Mouse (Mus musculus) thymus, postnatal 36 days (tissue): ENCODE measurements around the gene Nfkbib.

Experiments
- DNase-seq, 2 experiments: peaks; one replicate each; pipeline ENCODE4 v3.0.0; 2022; ENCODE audit warnings: mixed read lengths in 2 of 2

Gene Nfkbib

DNA sequence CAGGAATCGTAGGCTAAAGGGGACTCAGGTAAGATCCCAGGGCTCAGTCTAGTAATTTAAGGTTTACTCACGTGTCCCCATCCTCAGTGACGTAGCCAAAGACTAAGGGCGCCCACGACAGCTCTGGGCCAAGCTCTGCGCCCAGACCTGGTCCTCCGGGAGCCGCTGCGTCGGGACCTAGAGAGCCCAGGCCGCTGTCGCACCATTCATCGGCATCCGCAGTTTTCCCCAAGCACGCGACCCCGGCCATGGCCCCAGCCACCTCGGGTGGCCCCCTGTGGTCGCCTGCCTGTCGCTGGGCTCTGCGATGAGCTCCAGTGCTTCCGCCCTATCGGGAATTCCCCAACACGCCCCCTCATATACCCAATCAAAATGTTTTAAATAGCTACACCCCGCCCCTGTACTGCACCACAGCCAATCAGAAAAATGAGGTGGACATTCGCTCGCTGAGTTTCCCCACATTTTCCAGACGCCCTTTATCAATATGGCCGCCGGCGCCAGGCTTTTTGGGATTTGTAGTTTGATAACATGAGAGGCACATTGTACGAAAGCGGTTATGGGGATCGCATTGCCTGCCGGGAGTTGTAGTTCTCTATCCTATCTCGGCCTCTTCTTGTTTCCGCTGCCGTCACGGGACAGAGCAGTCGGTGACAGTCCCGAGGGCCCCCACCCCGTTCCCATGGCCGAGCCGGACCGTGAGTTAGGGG is 986 bp downstream of the Nfkbib start, which contains the start of gene Sirt2:
TSS of gene Sirt2 (plus strand) at position 563 of the 707 bp plus-strand sequence.
- DNase-seq, result peak; percentile 93 to 96

DNA sequence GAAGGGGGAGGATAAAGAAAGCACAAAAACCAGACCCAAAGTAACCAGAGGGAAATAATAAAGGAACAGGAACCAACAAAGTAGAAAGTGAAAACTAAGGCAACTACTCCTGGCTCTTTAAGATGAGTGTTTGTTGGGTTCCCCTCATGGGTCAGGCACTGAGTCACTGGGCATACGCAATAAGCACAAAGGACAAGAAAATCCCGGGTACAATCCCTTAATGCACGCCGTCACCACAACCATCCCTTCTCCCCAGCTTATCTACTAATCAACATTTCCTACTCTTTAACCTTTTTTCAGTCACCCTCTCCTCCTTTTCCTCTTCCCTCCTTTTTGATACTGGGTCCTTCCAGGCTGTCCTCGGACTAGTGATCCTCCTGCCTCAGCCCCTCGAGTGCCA is 2.1 kb downstream of the Nfkbib start:
- no peak for DNase-seq

DNA sequence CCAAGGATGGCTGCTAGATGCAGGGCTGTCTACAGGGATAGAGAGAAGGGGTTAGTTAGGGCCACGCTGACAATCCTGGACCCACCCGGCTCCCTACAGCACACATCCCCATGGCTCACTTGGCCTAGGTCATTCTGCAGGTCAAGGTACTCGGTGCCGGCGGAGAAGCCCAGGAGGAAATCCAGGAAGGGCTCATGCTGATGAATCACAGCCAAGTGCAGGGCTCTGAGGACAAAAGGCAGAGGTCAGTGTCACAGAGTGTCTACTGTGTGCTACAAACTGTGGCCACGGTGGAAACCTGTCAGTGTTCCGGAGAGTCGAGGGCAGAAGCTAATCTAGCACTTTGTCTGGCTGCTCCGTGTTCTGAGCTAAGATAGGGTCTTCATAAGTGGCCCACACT is 5.4 kb downstream of the Nfkbib start:
- DNase-seq, result no peak

DNA sequence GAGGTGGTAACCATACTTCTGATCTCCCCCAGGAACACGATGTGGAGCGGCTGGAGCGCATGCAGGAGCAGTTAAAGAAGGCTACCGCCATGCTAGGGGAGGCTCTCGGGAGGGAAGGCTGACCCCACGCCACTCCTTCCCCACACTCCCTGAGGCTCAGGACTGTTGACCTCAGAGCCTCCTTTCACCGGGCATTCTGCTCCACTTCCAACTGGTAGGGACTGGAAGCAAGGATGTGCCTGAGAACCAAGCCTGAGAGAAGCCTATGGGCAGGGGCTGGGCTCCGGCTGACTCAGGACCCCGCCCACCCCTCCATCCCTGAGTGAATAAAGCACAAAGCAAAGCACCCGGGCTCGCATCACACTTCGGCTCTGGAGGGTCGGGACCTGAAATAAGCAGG is 8.7 kb downstream of the Nfkbib start:
- no peak for DNase-seq

DNA sequence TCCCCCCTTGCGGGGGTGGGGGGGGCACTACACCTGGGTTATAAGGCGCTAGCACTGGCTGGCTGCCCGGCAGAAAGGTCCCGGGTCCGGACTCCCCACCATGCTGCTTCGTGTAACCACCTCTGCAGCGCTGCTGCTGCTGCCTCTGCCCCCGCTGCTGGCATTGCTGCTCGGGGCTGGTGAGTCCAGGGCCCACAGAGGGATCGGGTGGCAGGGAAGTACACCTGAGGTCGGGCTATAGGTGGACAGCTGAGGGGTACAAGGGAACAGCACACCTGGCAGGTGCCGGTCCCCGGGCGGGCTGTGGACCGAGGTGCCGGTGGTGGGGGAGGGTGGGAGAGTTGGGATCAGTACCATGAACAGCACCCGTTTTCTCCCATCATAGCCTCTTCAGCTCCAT is 11.2 kb downstream of the Nfkbib start, which contains the start of gene Ccer2:
TSS of gene Ccer2 (plus strand) at position 96 of the 400 bp plus-strand sequence.
- DNase-seq, result no peak

DNA sequence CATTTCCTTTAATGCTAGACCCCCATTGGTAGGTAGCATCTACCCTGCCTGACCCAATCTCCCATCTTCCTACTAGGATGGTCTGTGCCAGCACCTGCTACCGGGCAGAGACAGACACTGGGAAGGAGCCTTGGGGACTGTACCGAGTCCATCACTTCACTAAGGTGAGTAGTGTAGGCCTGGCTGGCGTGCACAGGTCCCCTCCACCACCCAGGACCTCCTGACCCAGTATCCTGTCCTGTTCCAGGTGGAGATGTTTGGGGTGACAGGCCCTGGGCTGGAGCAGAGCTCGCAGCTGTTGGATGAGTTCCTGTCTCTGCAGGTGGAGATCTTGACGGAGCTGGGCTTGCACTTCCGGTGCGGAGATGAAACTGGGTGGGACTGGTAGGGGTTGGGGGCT is 17.4 kb downstream of the Nfkbib start:
- DNase-seq, result no peak

DNA sequence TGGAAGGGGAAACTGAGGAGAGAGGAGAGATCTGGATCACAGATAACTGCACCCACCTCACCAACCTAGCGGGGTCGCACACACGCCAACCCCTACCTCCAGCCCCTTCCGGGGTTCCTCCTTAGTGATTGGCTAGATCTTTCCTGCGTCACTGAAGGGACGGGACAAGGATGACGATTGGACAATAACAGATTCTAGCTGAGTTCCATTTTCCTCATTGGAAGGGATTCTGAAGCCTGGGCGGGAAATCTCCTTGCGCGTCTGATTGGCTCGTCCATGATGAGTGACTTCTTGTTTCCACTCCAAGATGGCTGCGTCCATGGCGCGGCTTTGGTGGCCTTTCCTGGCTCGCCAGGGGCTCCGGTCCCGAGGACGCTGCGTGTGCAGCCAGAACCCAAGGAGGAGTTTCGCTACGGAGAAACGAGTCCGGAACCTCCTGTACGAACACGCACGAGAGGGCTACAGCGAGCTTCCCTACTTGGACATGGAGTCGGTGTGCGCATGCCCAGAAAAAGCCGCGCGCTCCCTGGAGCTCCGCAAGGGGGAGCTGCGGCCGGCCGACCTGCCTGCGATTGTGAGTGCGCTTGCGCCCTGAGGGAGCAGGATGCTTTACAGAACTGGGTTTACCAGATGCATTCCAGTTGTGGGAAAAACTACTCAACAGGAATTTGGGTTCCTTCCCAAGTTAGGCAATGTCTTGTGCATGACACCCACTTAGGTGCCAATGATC is 25.4 kb downstream of the Nfkbib start, which contains the start of the genes Mrps12 and Sars2:
TSS of gene Mrps12 (minus strand) at position 112 of the 730 bp plus-strand sequence.
TSS of gene Sars2 (plus strand) at position 284 of the 730 bp plus-strand sequence.
- peak; percentile 92 to 94 for DNase-seq

DNA sequence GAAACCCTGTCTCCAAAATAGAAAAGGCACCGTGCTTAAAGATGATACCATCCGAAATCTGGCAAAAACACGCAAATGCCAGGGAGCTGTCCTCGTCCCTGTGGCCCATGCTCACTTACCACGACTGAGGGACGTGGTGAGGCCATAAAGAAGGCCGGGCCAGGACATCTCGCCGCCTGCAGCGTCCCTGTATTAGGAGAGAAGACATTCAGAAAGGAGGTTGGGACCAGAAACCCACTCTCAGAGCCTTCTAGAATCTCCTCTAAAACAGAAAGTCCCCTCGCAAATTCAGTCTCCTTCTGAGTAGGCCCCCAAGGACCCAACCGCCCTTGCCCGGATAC is 26.0 kb downstream of the Nfkbib start:
- DNase-seq, result no peak

DNA sequence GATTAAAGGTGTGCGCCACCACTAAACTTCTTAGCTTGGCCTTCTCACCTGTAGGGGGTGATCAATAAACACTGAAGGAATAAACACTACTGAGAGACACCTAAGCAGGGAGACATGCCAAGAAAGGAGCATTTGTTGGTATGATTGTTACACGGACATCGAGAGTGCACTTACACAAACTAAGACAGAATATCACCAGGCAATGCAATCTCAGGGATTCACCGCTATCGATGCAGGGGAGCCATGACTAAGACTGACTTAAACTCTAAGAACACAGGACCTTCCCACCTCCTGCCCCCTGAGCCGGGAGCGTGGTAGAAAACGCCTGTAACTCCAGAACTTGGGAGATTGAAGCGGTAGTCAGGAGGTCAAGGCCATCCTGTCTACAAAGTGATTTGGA is 26.4 kb downstream of the Nfkbib start:
- no peak for DNase-seq

DNA sequence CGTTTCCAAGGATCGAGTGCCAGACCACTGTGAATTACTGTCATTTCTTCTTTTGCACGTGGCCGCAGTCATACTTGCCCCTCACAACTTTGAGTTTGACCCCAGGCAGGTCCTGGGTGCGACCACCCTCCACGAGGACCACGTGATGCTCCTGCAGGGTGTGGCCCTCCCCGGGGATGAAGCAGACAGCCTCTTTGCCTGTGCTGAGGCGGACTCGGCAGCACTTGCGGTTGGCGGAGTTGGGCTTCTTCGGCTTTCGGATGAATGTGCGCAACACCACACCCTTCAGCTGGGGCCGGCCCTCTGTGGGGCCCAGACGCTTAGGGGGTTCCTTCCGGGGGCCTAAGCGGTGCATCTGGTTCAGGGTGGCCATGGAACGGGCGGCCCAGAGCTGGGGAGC is 27.5 kb downstream of the Nfkbib start:
- DNase-seq, result no peak

DNA sequence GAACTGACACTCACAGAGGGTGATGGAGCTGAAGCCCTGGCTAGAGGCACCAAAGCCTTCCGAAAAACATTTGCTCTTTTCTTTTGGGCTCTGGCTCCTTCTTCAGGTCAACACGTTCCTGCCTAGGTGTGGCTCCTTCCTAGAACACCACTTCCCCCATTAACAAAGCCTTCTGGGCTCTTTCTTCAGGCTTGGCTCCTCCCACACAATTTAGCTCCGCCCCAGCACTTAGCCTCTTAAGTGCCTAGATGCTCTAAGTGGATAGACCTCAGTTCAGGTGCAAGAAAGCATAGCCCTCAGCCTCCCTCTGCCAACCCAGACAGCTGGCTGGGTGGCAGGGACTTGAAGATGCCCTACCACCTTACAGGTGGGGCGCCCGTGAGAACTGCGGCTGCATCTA is 31.6 kb downstream of the Nfkbib start:
- no peak for DNase-seq

DNA sequence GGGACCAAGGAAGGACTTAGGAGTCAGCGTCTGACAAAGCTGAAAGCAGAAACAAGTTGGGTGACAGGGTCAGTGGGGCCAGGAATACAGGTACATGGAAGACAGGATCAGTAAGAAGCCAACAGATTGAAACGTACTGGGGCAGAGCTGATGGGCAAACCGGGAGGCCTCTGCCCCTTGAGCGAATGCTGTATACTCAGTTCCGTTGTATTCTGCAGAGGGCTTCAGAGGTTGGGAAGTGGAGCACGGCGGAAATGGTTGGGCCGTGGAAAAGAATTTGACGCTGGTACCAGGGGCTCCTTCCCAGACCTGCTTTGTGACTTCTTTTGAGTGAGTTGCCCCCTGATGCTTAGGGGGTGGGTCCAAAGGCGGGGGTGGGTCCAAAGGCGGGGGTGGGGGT is 34.1 kb downstream of the Nfkbib start:
- no peak for DNase-seq

DNA sequence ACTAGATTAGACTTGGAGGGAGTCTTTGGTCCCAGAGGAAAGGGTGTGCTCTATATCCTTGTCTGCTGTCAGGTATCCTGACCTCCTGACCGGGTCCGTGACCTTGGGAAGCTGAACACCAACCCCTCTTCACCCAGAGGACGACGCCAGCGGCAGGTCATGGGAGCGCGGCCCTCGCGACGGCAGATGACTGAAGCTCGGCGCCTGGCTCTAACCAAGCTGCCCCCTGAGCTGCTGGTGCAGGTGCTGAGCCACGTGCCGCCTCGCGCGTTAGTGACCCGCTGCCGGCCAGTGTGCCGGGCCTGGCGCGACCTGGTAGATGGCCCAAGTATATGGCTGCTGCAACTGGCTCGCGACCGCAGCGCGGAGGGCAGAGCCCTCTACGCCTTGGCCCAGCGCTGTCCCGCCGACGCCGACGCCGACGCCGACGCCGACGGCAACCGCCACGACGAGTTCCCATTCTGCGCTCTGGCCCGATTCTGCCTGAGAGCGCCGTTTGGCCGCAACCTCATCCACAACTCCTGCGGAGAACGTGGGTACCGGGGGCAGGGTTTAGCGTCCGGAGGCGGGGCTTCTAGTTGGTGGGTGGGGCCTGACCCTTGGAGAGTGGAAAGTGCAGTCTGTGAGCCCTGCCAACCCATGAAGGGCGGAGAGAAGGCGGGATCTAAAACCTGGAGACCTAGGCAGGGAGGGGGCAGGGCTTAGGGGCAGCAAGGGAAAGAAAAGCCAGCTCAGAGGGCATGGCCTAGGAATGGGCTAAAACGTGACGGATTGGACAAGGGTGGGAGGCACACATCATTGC is 34.8 kb downstream of the Nfkbib start:
- DNase-seq, result peak; percentile 76 to 81

DNA sequence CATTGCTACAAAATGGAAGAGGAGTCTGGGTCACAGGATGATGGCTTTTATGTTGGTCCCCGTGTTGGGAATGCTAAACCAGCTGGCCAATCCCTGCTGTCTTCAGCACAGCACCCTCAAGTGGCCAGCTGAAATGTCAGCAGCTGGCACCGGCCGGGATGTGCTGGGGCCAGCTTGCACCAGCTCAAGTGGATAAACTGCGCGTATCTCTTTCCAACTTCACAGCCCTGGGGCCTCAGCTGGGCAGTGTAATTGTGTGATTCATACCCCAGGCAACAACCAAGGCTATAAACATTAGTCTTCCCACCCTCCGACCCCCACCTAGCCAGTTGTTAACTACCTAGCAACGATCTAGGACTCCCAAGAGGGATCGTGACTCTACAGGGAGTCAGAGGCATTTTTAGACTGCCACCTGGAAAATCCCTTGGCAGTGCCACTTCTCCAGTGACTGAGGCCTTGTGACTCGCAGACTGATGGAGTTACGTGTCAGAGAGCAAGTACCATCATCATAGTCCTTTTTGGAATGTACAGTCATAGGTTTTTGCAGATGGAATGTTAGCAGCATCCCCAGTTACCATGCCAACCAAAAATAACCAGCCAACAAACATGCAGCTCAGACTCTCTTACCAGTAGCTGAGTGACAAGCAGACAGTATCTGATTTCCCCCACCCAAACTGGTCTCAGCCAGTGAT is 39.5 kb downstream of the Nfkbib start:
- DNase-seq, result no peak

DNA sequence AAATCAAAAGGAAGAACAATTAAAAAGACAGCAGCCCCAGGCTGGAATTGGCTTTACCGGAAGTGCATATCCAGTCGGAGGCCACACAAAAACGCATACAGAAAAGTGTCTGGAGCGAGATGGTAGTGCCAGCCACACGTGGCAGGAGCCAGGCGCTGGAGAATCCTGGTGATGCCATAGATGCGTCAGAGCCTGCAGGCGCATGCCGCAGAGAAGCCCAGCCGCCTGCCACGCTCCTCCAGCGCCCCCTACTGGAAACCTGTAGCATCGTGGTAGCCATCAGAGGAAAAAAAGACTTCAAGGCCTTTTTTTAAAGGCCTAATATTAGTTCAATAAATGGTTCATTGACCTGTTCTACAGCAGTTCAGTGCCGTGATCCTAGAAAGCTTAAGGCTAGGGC is 40.7 kb downstream of the Nfkbib start:
- DNase-seq, result peak; percentile 72 to 75

DNA sequence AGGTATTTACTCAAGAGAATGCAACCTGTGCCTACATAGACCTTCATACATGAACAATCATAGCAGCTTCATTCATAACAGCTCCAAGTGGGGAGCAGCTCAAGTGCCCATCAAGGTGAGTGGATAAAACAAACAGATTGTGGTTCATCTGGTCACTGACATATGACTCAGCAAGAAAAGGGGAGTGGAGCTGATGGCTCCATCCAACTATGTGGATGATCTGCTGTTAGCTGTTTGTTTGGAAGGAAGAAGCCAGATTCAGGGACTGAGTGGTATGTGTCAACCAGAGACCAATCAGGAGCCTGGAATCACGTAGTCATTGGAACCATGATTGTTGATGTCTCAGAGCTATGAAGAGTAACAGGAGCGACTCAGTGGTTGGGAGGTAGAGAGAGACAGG is 42.7 kb downstream of the Nfkbib start:
- DNase-seq, result no peak

DNA sequence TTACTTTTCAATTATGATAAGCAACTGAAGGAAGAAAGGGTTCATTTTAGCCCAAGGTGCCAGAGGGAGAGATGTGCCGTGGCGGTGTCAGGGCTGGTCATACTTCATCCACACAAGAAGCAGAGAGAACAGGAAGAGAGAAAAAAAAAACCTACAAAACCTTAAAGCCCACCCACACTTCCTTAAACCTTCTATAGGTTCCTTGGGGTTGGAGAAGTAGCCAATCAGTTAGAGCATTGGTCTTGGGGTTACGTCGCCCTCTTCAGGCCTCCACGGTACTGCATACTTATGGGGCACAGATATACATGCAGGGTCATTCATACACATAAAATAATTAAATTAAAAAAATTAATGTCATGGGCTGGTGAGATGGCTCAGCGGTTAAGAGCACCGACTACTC is 45.2 kb downstream of the Nfkbib start:
- DNase-seq, result no peak

DNA sequence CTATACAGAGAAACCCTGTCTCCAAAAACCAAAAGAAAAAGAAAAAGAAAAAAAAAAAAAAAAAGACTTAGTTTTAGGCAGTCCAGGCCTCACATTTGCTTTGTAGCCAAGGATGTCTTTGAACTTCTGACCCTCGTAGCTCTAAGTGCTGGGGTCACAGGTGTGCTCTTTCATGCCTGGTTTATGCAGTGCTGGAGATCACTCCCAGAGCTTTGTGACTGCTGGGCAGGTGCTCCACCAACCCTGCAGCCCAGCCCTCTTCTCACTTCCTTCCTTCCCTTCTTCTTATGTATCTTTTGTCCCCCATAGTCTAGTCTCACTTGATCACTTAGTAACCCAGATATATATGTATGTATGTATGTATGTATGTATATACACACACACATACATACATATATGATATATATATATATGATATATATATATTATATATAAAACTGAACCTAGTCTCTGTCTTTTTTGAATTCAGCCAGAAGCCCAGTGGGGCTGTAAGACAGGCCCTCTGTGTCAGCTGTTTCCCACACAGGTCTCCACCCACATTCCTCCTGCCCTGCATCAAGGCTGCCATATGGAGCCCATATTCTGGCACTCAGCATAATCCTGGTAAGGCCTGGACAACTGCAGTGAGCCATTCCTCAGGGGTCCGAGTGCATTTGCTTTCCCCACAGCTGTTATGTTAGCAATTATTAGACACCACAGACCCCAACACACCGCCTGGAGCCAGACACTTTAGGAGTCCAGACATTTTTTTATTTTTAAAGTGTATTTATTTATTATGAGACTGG is 46.4 kb downstream of the Nfkbib start:
- DNase-seq, result peak in 1 of 2 experiments; percentile 29

DNA sequence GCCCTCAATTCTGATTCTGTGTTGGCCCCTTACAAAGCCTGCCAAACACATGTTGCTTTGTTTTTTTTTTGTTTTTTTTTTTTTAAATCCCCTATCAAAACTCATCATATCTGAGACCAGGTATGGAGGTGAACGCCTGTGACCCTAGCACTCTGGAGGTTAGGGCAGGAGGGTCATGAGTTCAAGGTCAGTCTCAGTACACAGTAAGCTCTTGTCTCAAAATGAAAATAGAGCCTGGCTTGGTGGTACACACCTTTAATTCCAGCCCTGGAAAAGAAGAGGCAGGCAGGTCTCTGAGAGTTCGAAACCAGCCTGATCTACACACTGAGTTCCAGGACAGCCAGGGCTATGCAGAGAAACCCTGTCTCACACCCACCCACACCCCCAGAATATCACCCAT is 47.7 kb downstream of the Nfkbib start:
- no peak for DNase-seq

DNA sequence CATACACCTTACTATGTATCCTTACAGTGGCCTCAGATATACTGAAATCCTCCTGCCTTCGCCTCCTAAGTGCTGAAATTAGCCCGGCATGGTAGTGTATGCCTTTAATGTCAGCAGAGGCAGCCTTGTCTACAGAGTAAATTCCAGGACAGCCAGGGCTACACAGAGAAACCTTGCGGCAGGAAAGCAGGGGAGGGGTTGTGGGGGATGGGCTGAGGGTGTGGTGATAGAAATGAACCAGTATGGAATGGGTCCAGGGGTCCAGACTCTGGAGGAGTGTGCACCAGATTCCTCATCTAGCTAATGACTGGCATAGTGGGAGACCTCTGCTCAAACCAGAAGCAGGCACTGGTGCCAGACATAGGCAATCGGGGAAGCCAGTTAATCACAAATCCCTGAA is 48.2 kb downstream of the Nfkbib start:
- no peak for DNase-seq

DNA sequence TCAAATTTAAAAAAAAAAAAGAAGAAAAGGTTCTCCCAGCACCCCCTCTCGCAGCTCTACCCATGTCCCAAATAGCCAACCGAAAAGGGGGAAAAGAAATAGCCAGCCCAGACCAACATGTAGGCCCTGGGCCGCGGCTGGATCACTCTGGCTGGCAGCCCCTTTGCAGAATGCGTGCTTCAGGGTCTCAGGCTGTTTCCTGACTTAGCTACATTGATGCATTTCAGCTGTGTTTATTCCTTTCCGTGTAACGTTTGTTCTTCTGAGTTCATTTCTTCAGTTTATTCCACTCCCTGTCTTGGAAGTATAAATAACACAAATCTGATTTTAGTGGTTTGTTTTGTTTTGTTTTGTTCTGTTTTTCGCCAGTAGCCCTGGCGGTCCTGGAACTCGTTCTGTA is 49.6 kb downstream of the Nfkbib start:
- no peak for DNase-seq
